Mouse (Mus musculus) MEL (cell line): Measurements from ENCODE around the gene Galt.

ENCODE experiments used
- CTCF ChIP-seq, 3 experiments: IDR thresholded peaks in 2 of 3; conservative IDR thresholded peaks in 1 of 3; 2 replicates each; pipeline ENCODE4 v1.5.1; 2011 to 2012; ENCODE audit warnings: low read length in 3 of 3, low read depth in 2 of 3, mild to moderate bottlenecking in 2 of 3, improper control_type of control experiment in 1 of 3, inconsistent platforms in 1 of 3, mixed read lengths in 1 of 3, moderate library complexity in 1 of 3; ENCODE audit not compliant: control insufficient read depth in 1 of 3, insufficient read depth in 1 of 3, poor library complexity in 1 of 3, severe bottlenecking in 1 of 3
- EP300 ChIP-seq, 2 experiments: IDR thresholded peaks; 2 replicates each; pipeline ENCODE4 v1.6.1; 2011; ENCODE audit warnings: improper control_type of control experiment in 2 of 2, low read length in 2 of 2, low read depth in 1 of 2, mild to moderate bottlenecking in 1 of 2
- GATA1 ChIP-seq: IDR thresholded peaks from 2 replicates; pipeline ENCODE4 v1.6.1; 2011; ENCODE audit warnings: low read depth, low read length, improper control_type of control experiment
- MAX ChIP-seq: IDR thresholded peaks from 2 replicates; pipeline ENCODE4 v1.6.1; 2011; ENCODE audit warnings: low read length, improper control_type of control experiment
- POLR2A ChIP-seq, 2 experiments: IDR thresholded peaks; 2 replicates each; pipeline ENCODE4 v1.6.1; 2011 to 2012; ENCODE audit warnings: low read length in 2 of 2, mild to moderate bottlenecking in 2 of 2, control low read depth in 1 of 2, improper control_type of control experiment in 1 of 2, low read depth in 1 of 2, moderate library complexity in 1 of 2; ENCODE audit not compliant: control insufficient read depth in 1 of 2, insufficient read depth in 1 of 2, poor library complexity in 1 of 2
- SMC3 ChIP-seq: IDR thresholded peaks from 2 replicates; pipeline ENCODE4 v1.6.1; 2011; ENCODE audit warnings: low read depth, low read length, improper control_type of control experiment
- TBP ChIP-seq: IDR thresholded peaks from 2 replicates; pipeline ENCODE4 v1.8.0; 2011; ENCODE audit warnings: low read depth, low read length, improper control_type of control experiment
- TCF12 ChIP-seq: IDR thresholded peaks from 2 replicates; pipeline ENCODE4 v1.6.1; 2014; ENCODE audit warnings: low read depth, mild to moderate bottlenecking, inconsistent platforms, low read length, improper control_type of control experiment, moderate library complexity

DNA sequence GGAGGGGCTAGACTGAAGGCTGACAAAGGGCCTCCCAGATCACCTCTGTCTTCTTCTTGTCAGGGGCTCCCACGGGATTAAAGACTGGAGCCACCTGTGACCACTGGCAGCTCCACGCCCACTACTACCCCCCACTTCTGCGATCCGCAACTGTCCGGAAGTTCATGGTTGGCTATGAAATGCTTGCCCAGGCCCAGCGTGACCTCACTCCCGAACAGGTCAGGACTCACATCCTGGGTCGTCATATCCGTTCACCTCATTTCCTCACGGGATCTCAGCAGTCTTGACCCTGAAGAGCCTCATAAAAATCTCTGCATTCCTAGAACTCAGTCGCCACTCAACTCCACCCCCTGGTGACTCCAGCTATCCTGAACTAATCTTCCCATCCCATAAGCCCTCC lies 3.0 kb downstream of the Galt start:
- TF ChIP-seq CTCF (IDR thresholded peaks at IDR 0.05 in 2 of 3, conservative IDR thresholded peaks at IDR 0.05 in 1 of 3; ENCODE audit: control insufficient read depth in 1 of 3, insufficient read depth in 1 of 3, low read depth in 2 of 3, low read length in 3 of 3, poor library complexity in 1 of 3, severe bottlenecking in 1 of 3) (no peak), POLR2A (IDR thresholded peaks at IDR 0.05; ENCODE audit: control insufficient read depth in 1 of 2, insufficient read depth in 1 of 2, low read depth in 1 of 2, low read length in 2 of 2, poor library complexity in 1 of 2) (no peak), SMC3 (no peak), TBP (no peak), EP300 (IDR thresholded peaks at IDR 0.05; ENCODE audit: low read depth in 1 of 2, low read length in 2 of 2) (no peak), TCF12 (no peak), MAX (no peak), GATA1 (no peak)
